Mouse (Mus musculus) thymus, postnatal 4 days (tissue): Measurements from ENCODE around the gene Mgll.

Source experiments
- DNase-seq: peaks from one replicate; pipeline ENCODE4 v3.0.0; 2021

Mgll gene

DNA sequence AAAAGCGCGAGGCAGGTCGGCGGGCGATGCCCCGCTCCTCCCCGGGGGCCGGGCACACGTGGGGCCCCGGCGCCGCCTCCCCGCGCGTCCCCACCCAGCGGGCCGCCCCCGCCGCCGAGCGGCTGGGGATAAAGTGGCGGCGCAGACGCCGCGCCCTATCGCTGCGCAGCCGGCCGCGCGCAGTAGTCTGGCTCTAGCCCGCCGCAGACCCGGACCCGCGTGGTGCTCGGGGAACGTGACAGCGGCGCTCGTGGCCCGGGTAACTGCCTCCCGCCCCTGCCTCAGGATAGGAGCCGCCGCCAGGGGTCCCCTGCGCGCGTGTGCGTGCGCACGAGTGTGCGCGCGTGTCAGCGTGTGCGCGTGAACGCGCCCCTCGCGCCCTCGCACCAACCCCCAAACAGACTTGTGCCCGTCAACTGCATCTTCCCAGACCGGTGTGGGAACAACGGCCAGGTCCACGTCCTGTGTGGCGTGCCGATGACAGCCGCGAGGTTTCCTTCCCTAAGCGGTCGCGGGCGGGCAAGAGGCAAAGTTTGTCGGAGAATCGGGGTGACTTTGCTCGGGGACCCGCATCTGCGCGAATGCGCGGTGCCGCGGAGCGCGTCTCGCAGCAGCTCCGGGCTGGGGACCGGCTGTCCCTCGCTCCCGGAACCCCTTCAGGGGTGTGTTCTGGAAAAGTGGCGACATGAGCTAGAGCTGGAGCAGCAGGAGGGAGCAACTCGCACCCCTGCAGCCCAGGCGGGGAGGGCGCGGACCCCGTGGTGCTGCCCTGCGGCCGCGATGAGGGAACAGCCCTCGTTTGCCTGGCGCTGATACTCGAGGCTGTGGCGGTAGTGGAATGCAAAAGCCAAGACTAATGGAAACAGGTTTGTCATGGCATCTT lies at the start of gene Mgll:
Gene Mgll, plus strand, starts transcription at position 100 of the 883 bp plus-strand sequence.
- peak; percentile 81 for DNase-seq

DNA sequence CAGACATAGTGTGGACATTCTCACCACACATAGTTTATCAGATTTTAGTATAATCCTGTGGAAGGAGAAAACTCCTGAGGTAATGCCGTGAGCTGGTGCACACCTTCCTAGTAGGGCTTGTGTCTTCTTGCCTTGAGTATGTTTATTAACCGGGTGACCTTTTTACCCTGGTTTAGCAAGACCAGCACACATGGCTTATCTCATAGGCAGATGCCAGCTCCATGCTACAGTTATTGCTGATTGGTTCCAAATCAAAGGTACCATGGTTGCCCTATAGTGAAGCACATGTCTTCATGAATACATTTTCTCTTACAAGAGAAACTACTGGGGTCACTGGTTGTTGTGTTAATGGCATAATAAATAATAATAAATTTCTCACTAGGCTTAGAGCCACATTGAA lies 48.4 kb upstream of the Mgll start:
- DNase-seq: no peak

DNA sequence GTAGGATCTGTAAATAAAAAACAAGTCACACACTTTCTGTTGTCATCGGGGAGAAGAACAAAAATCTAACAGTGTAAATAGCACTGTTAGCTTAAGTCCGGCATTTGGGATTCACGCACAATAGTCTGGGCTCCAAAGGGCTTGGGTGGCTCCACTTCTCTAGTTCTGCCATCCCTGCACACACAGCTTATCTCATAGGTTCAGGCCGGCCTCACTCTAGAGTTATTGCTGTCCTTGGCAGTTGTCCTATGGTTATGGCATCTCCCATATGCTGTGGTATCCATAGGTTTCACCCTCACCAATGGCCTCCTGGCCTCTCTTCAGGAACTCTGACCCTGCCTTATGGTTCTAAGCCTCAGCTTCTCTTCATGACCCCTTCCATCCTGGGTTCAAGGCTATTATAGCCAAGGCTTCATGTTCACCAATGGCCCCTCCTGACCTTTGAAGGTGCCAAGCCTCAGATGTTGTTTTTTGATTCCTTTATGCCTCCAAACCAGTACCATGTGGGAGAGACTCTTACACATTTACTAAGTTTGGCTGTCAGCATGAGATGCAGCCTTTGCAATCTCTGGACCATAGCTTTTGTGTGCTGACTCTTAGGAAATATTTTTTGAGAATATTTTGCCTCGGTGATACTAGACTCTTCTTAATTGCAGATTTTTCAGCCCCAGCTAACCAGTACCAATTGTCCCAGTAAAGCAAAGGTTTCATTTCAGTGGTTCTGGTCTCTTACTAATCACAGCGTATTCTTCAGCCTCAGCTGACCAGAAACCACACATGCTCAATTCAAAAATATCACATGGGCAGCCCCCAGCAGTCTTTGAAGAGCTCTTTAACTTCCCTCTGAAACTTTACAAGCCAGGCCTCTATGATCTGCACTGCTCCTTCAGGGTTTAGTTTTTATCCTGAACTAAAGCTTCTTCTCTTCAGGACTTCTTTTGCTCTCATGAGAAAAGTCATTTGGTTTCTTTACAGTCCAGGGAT lies 47.2 kb upstream of the Mgll start:
- no peak for DNase-seq

DNA sequence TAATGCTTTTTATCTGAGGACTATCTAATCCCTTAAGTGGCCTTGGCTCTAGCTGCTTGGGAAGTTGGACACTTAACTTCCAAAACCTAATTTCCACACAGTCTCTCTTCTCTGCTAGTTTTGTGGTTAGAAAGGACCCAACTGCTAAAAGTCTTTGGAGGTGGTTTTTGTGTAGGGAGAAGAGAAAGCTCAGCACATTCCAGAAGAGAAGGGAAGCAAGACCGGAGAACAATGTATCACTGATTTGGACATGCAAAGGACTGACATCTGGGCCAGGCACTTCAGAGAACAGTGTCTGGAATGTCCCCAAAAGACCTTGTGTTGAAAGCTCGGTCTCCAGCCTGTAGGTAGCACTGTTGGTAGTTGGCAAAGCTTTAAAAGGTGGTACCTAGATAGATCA lies 46.5 kb upstream of the Mgll start:
- no peak for DNase-seq

DNA sequence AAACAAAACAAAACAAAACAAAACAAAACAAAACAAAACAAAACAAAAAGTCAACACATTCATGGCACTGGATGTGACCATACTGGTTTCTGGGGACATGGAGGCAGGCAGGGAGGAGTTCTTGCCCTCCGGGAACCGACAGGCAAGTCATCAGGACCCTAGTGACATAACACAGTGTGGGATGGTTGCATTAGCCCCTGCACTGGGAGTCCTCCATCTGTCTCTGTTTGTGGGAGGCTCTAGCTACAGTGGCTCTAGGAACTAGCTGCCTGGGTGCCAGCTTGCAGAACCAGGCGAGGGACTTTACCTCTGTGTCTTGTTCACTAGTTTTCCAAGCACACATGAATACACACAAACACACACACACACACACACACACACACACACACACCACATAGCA lies 43.2 kb upstream of the Mgll start:
- DNase-seq: no peak

DNA sequence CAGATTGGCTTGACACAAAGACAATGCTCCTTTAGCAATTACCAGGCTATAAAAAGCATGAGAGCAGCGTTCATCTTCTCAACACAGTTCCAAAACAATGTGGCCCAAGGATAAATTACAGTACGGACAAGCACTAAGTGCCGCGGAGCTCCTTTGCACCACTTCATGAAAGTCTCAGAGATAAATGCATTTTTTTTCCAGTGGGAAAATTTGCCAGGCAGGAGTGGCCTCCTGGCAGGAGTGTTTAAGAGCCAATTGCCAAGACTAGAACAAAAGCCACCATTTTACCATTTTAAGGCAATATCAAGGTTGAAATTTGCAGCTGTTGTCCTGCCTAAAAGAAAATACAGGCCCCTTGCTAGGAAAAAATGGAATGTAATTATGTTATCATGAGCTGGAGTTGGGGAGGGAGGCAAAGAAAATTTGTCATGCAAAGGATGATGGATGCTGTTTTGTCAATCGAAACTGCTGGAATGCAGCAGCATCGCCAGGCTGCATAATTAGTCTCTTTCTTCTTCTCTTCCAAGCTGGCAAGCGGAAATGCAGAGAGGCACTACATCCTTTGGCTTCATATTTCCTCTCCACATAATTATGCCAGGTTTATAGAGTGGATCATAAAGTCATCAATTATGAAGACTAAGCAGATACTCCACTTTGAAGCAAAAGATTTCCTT lies 40.7 kb upstream of the Mgll start:
- no peak for DNase-seq

DNA sequence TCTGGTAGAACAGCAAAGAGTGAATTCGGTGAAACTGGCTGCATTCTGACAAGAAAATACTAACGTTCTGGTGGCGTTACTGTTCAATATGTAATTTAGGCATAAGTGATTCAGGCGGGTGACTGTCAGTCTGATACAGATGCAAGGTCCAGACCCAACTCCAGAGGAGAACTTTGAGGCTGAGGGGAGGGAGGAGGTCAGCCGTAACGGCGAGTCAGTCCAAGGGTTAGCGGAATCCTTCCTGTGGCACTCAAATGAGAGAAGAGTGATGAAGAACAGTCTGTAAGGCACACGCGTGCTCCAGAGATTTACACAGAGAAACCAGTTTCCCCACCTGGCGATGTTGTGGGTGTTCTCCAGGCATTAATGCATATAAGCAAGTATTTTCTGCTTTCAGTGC lies 36.0 kb upstream of the Mgll start:
- no peak for DNase-seq

DNA sequence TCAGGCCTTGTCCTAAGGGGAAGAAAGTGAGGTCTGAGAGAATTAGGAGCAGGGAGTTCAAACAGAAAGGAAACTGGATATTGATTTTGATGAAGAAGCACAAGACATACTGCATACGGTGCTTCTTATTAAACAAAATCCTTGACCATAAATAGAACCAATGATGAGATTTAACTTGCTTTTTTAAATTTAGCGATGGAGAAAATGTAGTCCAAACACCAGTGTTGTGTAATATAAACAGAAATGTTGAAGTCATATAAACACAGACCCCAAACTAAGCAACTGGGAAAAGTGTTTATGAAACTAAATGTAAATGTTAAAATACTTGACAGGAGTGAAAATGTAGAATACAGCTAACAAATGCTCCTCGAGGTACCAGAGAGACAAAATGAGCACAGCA lies 35.5 kb upstream of the Mgll start:
- DNase-seq: no peak

DNA sequence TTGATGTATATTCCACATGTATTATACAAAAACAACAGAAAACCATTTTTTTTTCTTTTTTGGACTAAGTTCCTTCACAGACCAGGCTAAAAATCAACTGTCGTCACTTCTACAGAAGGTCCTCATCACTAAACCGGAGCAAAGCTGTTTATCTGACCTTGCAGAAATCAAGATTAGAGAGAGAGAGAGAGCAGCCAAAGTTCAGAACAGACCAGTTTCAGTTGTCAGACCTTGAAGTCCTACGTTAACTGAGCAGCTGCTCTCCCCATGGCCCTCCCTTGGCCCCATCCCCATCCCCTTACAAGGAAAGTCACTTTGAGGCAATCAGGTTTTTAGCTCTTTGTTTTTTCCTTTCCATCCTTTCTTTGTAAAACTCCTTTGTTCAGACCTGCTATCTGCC lies 34.0 kb upstream of the Mgll start:
- DNase-seq: no peak

DNA sequence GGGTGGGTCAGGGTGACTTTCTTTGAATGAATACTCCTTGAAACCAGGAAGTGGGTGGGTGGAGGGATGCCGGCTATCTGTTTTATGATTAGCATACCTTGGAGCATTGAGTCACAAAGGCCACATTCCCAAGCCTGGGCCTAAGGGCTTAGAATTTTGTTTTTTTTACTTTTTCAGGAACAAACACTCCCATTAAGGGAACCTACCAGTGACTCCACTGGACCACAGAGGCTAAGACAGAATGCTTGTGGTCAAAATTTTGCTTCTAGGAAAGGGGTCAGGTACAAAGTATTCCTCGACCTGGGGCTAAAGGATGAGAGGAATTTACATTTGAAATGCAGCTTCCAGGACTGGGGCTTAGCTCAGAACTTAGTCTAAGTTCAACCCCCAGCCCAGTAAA lies 32.9 kb upstream of the Mgll start:
- no peak for DNase-seq

DNA sequence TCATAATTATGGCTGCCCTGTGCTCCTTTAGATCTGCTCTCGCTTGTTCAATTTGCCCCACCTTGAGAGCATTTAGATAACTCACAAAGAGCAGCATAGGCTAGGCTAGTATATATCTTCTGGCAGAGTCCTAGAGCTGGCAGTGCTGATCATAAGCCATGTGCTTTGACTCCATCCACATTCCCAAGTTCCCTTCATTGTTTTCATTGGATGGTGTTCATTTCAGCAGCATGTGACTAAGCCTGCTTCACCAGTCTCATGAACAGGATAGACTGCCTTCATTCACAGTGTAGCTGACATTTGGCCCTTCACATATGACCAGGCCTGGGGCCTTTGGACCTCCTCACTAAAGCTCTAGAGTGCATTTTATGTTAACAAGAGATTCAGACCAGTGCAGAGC lies 21.3 kb upstream of the Mgll start:
- no peak for DNase-seq

DNA sequence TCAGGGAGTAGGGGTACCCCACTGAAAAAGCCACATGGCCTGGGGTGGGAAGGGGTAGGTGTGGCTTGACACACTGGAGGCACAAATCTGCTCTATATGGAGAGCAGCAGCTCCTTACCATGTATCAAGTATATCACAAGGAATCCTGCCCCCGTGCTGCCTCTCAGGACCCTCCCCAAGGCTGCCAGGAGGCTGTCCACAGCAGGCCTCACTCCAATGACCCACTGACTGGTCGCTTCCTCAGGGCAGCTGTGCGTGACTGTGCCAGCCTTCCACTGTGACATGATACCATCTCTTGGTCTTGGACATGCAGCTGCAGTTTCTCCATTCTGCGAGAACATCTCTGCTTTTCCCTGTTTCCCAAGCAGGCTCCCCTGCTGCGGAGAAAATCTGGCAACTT lies 20.5 kb upstream of the Mgll start:
- no peak for DNase-seq

DNA sequence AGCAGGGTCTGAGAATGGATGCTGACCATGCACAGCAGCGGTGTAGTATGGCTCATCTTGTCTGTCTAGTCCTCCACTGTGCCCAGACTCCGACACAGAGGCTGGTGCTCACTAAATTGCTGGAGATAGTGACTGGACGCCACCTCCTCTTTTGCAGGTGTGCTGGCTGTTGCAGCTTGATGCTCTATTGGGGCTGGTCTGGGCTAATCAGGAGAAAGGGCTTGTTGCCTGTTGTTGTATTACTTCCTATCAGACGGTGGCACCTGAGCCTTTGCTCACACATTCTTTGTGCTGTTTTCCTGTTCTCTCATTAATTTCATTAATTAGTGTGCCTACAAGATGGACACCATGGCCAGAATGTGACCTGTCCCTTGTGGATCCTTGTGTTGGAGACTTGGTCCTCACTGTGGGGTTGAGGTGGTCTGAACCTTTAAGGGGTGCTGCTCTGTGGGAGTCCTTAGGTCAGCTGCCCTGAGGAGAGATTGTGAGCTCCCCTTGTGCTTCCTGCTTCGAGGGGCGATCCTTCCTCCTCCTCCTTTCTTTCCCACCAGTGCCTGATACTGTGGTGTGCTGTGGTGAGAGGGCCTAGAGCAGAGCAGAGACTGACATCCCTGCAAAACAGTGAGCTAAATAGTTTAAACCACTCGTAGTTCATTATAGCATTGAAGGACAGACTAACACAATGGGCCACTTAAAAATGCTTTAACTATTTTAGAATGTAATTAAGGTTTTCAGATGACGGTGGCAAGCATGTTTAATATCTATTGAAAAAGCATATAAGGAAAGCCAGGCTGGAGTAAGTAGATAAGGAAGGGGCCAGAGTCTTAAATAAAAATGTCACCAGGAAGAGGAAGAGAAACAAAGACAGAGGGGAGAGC lies 15.6 kb upstream of the Mgll start:
- no peak for DNase-seq

DNA sequence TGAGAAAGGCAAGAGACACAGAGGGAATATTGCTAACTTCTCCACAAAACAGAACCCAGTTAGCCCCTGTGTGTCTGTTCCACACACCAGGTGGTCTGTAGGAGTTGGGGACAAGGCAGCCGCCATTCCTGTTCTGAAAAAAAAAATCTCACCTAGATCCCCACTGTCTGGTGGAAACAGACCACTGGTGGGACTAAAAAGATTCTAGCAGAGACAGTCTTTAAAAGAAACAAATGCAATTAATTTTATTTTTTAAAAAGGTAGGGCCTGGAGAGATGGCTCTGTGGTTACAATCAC lies 15.0 kb upstream of the Mgll start:
- no peak for DNase-seq

DNA sequence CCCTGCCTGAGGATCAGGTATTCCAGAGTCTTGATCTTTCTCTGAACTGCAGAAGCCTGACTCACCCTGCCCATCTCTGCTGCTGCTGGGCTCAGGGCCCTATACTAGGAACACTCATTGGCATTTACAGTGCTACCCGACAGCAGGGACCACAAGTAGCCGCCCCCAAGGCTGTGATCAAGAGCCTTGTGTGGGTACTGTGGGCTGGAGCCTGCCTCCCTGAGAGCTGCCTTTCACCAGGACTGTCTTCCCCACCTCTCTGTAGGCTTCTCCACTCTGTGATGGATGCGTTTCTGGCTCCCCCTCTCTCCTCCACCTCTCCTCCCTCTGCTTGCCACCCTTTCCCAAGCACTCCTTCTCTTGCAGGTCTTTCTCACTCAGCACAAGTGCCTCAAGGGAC lies 12.9 kb upstream of the Mgll start:
- DNase-seq: no peak

DNA sequence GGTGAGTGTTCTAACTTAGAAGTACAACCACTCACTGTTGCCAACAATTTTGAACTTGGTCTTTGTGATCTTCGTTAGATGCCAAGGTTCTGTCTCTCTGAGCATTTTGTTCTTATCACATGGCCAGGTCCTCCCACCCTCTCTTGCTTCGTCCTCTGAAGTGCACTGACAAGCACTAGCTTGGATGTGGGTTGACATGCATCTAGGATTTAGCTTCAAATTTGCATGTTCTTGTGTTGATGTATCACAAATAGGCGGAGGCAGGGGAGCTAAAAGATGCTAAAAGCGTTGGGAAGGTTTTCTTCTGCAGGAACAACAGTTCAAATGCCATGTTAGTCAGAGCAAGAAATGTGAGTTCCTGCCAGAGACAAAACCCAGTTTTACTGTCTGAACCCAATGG lies 12.1 kb upstream of the Mgll start:
- DNase-seq: no peak

DNA sequence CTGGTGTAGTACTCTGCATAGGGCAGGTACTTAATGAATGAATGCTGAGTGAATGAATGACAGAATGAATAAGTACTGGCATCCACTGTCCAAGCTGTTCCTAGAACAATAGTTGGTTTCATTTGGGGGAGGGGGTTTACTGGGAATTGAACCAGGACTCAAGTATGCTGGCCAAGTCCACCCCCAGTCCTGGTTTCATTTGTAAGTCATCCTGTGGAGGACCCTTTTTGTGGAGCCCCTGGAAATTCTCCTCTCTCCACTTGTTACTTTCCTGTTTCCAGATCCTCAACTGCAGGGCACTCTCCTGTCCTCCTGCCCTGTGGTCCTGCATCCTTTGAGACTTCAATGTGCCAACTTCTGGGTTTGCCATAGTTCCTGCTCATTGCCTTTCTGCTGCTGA lies 10.9 kb upstream of the Mgll start:
- no peak for DNase-seq

DNA sequence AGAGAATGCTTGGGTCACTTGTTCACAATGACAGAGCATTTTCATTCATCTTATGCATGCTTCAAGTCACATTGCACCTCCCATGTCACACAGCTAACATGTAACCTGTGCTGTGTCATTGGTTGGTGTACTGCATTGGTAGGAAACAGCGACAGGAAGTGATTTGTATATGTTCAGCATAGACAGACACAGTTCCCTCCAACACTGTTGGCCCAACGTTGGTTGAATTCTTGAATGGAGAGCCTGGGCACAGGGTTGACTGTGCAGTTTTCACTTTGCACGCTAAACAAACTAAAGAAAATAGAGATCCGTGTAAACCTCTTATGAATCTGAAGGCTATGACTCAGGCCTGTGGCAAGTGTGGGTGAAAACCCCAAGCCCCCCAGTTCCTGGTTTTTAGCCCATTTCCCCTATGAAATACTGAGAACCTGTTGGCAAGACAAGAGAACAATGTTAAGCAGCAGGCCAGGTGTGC lies 10.0 kb upstream of the Mgll start:
- DNase-seq: no peak

DNA sequence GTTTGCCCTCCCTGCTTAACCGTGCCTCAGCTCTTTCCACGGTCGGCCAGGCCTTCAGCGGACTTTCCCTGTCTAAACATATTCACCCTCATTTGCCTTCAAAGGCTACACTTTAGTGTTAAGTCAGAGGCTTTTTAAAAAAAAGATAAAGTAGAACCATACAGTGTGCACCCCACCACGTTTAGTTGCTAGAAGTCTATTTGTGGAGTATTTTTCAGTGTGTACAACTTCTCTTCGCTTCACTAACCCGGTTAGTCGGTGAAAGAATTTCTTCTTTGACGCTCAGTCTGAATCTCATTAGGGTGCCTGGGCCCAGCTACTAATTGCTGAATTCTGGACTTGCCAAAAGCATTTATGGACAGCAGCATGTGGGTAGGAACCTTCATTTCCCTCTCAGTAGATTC lies 8.8 kb upstream of the Mgll start:
- DNase-seq: no peak

DNA sequence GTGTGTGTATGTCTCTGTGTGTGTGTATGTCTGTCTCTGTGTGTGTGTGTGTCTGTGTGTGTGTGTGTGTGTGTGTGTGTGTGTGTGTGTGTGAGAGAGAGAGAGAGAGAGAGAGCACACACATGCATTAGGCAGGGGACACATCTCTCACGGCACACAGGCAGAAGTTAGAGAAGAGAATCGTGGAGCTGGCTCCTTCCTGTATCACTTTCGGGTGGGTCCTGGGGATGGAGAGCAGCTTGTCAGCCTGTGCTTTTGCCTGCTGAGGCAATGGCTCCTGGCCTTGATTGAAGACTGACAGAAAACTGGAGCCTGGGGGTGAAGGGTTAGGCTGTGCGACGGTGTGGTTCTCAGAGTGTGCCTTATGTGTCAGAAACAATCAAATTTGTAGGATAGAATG lies 8.2 kb upstream of the Mgll start:
- DNase-seq: no peak

DNA sequence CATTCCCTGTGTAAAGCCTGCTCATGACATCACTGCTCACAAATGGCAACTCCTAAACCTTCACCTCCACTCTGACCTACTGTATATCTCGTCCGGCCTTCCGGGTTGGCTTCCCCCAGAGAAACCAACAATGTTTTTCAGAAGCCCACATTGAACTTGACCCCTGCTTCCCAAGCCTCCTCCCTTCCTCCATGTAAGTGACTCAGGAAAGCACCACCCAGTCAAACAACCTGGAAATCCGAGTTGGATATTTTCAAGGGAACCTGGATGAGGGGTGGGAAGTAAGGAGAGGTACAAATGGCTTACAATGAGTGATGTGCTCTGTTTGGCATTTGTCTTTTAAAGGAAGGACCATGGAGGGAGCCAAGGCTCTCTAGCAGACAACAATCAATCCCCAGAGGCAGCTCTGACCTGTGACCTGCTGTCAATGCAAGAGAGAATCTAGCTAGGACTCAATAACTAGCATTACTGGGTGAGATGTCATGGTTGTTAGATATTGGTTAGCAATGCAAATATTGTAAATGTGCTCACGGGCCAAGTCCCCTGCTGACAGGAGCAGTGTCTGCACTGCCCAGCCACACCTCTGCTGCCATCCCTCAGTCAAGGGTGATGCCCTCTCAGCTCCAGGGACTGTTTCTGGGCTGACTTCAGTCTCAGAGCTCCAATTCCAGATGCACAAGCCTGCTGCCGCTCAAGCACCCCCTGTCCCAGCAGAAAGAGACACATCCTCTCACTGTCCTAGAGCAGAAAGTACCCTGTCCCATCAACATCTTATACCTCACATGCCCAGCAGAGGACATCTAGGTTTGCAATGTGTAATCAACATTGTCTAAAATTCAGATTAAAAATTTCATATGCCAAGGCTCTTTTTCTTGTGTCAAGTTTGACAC lies 6.8 kb upstream of the Mgll start:
- no peak for DNase-seq
